Mouse (Mus musculus) stomach, postnatal 0 days (tissue): ENCODE results near the gene Ifitm6.

Source experiments
- CTCF ChIP-seq: IDR thresholded peaks from 2 replicates; pipeline ENCODE4 v1.5.1; 2016; ENCODE audit warnings: antibody characterized with exemption, low read depth, mild to moderate bottlenecking, moderate library complexity
- EP300 ChIP-seq: optimal IDR thresholded peaks from 2 replicates; pipeline ENCODE3; 2016; ENCODE audit warnings: antibody characterized with exemption

GRCm38 (mm10) chr7:141062525-141062924 is 44.8 kb upstream of the Ifitm6 start:
- no peak for TF ChIP-seq EP300
- TF ChIP-seq CTCF = no peak
